Mouse (Mus musculus): ENCODE data around the gene Ift140. TPM values are rescaled to one million over a fixed set of nuclear protein-coding genes. Genes with fewer than 3 reads are reported as not detected.
A peak's percentile ranks its signal among the peaks of the same experiment; 100 is the strongest.

Gene Ift140
- 0.97 and 1.0 TPM in 2 replicates for polyA plus RNA-seq (2012)

DNA sequence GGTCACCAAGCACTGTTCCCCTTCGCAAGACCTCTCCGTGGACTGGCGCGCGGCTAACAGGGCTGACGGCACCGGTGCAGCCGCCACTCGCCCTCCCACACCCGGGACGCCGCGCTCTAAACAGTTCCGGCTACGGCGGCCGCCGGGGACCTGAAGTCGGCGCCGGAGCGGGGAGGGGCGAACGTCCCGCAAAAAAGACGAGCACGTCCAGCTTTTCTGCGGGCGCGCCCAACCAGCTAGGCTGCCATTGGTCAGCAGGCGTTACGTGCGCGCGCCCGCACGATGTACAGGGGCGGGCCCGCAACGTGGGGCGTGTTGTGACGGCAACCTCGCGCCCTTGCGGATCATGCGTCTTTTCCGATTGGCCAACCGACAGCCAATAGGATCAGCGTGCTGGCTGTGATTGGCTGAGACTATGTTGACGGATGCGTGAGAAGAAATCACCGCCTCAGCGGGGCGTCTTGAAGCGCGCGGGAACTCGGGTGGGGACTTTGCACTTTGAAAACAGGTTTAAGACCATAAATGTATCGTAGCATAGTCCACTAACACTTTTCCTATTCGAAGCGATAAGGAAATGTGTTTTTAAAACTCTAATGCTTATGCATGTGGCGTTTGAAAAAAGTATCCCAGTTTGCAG, at the start of gene Ift140, which contains the start of gene Cramp1l:
Ift140 (plus strand) TSS at position 431 of the 637 bp plus-strand sequence.
Cramp1l (minus strand) TSS at position 134 of the 637 bp plus-strand sequence.
- H3K36me3 ChIP-seq (ENCODE audit: control insufficient read depth), result peaks cover 47% of the 10 kb centered on the region
- H3K4me3 ChIP-seq (replicated peaks), result peak within 1 kb of the TSS; percentile 90
- H3K27me3 ChIP-seq (ENCODE audit: control insufficient read depth), result no peaks in the 10 kb centered on the region
- H3K4me1 ChIP-seq (ENCODE audit: control insufficient read depth), result peaks cover 51% of the 10 kb centered on the region
- H3K9me3 ChIP-seq (ENCODE audit: control insufficient read depth, low read length), result no peaks in the 10 kb centered on the region
- no peak for TF ChIP-seq TAL1 (IDR thresholded peaks at IDR 0.05; ENCODE audit: low read length)

DNA sequence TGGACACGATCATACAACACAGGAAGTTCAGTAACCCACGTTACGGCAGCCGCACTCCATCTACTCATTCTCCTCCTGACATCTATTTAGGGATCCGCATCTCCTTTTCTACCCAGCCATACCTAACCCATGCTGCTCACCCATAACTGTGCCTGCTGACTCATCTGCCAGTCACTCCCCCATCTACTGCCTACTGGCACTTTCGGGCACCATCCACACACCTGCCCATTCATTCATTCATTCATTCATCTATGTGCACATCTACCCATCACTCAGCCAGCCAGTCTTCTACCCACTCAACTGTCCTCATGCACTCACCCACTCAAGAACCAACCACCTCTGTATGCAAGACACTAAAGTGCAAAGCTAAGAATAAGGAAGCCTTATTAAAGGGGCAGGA, 28.7 kb upstream of the Ift140 start:
- Histone ChIP-seq H3K4me1 (ENCODE audit: control insufficient read depth) (peaks cover 2% of the 10 kb centered on the region; the same call in 1 of the 2 replicates), H3K4me3 (replicated peaks) (no peak overlapping the region), H3K27me3 (ENCODE audit: control insufficient read depth) (no peaks in the 10 kb centered on the region), H3K36me3 (ENCODE audit: control insufficient read depth) (peaks cover 100% of the 10 kb centered on the region), H3K9me3 (ENCODE audit: control insufficient read depth, low read length) (no peaks in the 10 kb centered on the region)
- TF ChIP-seq GATA1 (IDR thresholded peaks at IDR 0.05; ENCODE audit: low read length) (no peak), TAL1 (IDR thresholded peaks at IDR 0.05; ENCODE audit: low read length) (no peak)

DNA sequence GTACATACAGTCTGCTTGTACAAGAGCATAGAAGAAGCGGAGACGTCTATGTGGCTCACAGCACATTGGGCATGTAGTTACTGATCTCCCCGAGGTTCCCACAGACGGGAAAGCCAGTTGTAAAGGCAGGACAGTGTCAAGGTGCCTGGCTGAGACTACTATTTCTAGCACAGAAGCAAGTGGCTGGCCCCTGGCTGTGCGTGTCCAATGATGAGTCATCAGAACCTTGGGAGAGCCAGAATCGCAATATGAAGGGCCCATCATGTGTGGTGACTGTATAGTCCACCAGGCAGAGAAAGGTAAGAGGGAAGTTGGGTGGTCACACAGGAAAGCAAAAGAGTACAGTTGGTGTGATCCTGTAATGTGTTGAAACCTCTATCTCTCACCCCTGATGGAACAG, 21.2 kb upstream of the Ift140 start:
- peaks cover 99% of the 10 kb centered on the region for H3K36me3 ChIP-seq (ENCODE audit: control insufficient read depth)
- no peak overlapping the region for H3K4me3 ChIP-seq (replicated peaks)
- H3K4me1 ChIP-seq (ENCODE audit: control insufficient read depth), result peaks cover 11% of the 10 kb centered on the region
- H3K27me3 ChIP-seq (ENCODE audit: control insufficient read depth), result no peaks in the 10 kb centered on the region
- TF ChIP-seq TAL1 (IDR thresholded peaks at IDR 0.05; ENCODE audit: low read length) (no peak), GATA1 (IDR thresholded peaks at IDR 0.05; ENCODE audit: low read length) (no peak)
- no peaks in the 10 kb centered on the region for H3K9me3 ChIP-seq (ENCODE audit: control insufficient read depth, low read length)

DNA sequence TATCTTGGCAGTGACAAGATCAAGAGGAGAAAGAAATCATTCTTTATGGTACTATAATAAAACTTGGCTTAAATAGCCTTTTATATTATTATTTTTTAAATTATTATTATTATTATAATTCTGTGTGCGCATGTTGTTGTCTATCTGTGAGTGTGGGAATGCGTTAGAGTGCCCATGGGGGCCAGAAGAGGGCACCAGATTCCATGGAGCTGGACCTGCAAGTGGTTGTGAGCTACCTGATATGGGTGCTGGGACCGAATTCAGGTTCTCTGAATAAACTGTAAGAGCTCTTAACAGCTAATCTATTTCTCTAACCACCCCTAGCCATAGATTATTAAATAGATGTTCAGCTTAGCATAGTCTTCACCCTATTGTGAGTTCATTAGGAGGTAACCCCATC, 10.8 kb upstream of the Ift140 start:
- peaks cover 13% of the 10 kb centered on the region for H3K4me1 ChIP-seq (ENCODE audit: control insufficient read depth)
- H3K4me3 ChIP-seq (replicated peaks), result no peak overlapping the region
- H3K9me3 ChIP-seq (ENCODE audit: control insufficient read depth, low read length), result 0 out of 2 replicates have a peak, but pooled peaks cover 5% of the 10 kb centered on the region
- no peaks in the 10 kb centered on the region for H3K27me3 ChIP-seq (ENCODE audit: control insufficient read depth)
- TF ChIP-seq TAL1 (IDR thresholded peaks at IDR 0.05; ENCODE audit: low read length) (no peak), GATA1 (IDR thresholded peaks at IDR 0.05; ENCODE audit: low read length) (no peak)
- peaks cover 93% of the 10 kb centered on the region for H3K36me3 ChIP-seq (ENCODE audit: control insufficient read depth)

DNA sequence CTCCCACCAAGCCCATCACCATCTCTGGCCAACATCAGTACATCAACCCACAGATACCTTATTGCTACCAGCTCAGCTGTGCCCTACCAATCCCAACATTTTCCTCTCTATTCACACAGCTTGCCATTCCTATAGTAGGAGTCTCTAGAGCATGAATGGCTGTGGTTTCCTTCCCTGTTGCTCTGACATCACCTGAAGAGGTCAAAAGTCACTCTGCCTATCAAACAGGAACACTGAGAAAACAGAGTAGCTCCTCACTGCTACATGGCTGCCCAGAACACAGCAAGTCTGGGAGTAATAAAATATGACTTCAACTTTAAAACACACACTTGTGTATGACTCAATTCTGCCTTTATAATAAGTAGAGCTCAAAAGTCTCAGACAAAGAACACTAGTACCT, 8.4 kb upstream of the Ift140 start:
- H3K9me3 ChIP-seq (ENCODE audit: control insufficient read depth, low read length), result 0 out of 2 replicates have a peak, but pooled peaks cover 5% of the 10 kb centered on the region
- TF ChIP-seq TAL1 (IDR thresholded peaks at IDR 0.05; ENCODE audit: low read length) (no peak), GATA1 (IDR thresholded peaks at IDR 0.05; ENCODE audit: low read length) (no peak)
- peaks cover 94% of the 10 kb centered on the region for H3K36me3 ChIP-seq (ENCODE audit: control insufficient read depth)
- H3K4me3 ChIP-seq (replicated peaks), result no peak overlapping the region
- H3K27me3 ChIP-seq (ENCODE audit: control insufficient read depth), result no peaks in the 10 kb centered on the region
- peaks cover 21% of the 10 kb centered on the region for H3K4me1 ChIP-seq (ENCODE audit: control insufficient read depth)

DNA sequence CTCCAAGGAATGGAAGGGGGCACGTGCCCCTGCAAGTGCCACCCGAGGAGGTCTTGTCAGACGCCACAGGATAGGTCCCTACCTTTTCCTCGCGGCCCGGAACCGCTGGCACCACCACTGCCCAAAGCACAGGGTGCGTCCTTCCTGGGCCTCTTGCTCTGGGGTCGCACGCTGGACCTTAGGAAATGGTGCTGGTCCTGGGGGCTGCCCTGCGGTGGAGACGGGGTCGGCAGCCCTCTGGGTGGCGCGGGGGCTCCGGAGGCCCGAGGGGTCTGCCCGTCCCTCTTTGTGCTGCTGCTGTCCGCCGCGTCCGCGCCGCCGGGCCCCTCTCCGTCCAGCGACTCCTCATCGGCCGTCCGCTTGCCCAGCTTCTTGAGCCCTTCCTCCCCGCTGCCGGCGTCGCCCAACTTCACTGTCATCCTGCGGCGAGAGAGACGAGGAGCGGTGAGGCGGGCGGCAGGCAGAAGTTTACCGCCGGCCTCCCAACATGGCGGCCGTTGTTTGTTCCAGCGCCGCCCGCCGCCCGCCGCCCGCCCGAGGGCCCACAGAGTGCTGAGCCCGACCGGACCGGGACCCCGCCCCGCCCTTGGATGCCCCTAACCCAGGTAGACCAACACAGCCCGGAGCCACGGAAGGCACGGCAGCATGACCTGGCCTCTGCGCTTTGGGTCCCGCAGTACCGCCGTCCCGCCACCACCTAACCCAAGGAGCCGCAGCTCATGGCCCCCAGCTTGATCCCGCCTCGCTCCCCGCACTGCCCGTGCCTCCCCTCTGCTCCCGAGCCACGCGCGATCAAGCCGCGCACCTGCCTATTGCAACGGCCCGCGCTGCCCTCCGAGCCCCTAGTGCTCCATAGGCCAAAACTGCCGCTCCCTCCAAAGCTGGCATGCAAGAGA, 2.0 kb upstream of the Ift140 start:
- H3K4me3 ChIP-seq (replicated peaks), result peak overlapping the region; percentile 90
- H3K27me3 ChIP-seq (ENCODE audit: control insufficient read depth), result no peaks in the 10 kb centered on the region
- TF ChIP-seq TAL1 (IDR thresholded peaks at IDR 0.05; ENCODE audit: low read length) (no peak), GATA1 (IDR thresholded peaks at IDR 0.05; ENCODE audit: low read length) (no peak)
- peaks cover 49% of the 10 kb centered on the region for H3K4me1 ChIP-seq (ENCODE audit: control insufficient read depth)
- peaks cover 52% of the 10 kb centered on the region for H3K36me3 ChIP-seq (ENCODE audit: control insufficient read depth)
- H3K9me3 ChIP-seq (ENCODE audit: control insufficient read depth, low read length), result no peaks in the 10 kb centered on the region

DNA sequence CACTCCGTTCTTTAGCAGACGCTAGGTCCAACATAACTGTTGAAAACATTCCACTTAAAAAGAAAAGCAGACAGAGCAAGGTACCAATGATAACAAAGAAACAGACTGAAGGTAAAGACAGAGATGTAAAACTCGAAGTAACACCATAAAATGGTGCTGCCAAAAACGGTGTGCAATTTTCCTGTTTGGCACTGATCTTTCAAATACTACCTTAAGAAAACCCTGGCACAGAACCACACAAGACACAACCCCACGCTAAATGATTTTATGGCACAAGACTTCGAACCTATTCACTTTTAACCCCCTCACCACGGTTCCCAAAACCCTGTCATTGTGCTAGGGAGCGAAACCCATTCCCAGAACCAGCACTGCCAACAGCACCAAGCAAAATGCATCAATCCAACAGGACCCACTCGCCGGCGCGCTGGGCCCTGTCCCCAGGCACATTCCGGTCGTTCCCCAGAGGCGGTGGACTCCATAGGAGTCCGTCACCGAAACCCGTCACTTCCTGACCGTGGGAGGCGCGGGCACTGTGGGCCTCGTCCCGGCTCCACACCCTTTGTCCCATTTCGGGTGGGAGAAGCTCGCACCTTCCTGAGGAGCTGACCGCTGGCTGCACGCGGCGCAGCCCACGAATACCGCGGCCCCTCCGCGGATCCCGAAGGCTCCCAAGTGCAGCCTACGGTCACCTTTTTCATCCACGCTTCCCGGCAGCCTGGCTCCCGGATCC, 879 bp upstream of the Ift140 start:
- peak overlapping the region; percentile 90 for H3K4me3 ChIP-seq (replicated peaks)
- H3K36me3 ChIP-seq (ENCODE audit: control insufficient read depth), result peaks cover 50% of the 10 kb centered on the region
- no peaks in the 10 kb centered on the region for H3K27me3 ChIP-seq (ENCODE audit: control insufficient read depth)
- TF ChIP-seq GATA1 (IDR thresholded peaks at IDR 0.05; ENCODE audit: low read length), result no peak
- TF ChIP-seq TAL1 (IDR thresholded peaks at IDR 0.05; ENCODE audit: low read length), result no peak
- H3K9me3 ChIP-seq (ENCODE audit: control insufficient read depth, low read length), result no peaks in the 10 kb centered on the region
- peaks cover 46% of the 10 kb centered on the region for H3K4me1 ChIP-seq (ENCODE audit: control insufficient read depth)

DNA sequence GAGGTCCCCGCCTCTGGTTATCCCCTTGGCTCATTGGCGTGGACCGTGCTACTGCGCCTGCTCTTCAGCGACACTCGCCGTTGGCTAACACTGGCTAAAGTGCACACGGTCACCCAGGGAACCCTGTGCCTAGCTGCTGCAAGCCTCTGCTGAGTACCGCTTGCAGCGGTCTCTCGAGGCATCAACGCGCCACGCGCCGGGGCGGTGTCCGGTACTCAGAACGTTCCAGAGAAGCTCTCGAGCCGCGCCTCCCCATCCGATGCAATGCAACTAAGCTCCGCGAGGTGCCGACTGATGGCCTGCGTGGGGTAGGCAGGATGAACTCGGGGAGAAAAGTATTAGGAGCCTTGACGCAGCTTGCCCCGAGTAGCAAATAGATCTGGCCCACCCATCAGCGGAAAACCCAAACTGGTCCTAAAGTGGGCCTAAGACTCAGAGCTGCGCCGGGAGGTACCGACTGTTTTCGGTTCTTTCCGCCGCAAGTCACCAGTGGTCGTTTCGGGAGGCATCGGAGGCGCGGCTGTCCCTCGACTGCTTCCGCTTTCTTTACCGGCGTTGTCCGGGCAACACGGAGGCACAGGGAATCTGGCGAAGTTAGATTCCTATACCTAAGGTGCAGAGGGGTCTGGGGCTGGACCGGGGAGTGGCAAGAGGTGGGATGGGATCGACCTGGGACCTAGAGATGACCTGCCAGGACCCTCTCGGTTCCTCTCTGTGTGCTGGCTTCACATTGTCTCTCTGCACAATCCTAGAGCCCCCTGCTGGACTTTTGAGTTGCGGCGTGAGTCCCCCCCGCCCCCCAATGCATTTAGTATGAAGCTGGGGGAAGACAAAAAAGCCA, 627 bp downstream of the Ift140 start:
- peaks cover 49% of the 10 kb centered on the region for H3K4me1 ChIP-seq (ENCODE audit: control insufficient read depth)
- no peaks in the 10 kb centered on the region for H3K9me3 ChIP-seq (ENCODE audit: control insufficient read depth, low read length)
- peaks cover 42% of the 10 kb centered on the region for H3K36me3 ChIP-seq (ENCODE audit: control insufficient read depth)
- no peaks in the 10 kb centered on the region for H3K27me3 ChIP-seq (ENCODE audit: control insufficient read depth)
- TF ChIP-seq TAL1 (IDR thresholded peaks at IDR 0.05; ENCODE audit: low read length), result no peak
- TF ChIP-seq GATA1 (IDR thresholded peaks at IDR 0.05; ENCODE audit: low read length), result no peak
- peak overlapping the region; percentile 90 for H3K4me3 ChIP-seq (replicated peaks)
